Mouse (Mus musculus) liver, postnatal 0 days (tissue): ENCODE data around the gene Cda. TPM values are rescaled to one million over a fixed set of nuclear protein-coding genes. Genes with fewer than 3 reads are reported as not detected.
A peak's percentile ranks its signal among the peaks of the same experiment; 100 is the strongest.

ENCODE experiments used
- ATAC-seq: fragments of 200-750 bp; cut with Nextera tagmentation; 2 replicates; pipeline ENCODE4 v1.8.0; 2017; ENCODE audit warnings: mild to moderate bottlenecking, moderate library complexity
- DNase-seq: peaks from one replicate; pipeline ENCODE4 v3.0.0-alpha.2; 2016
- H3K27ac ChIP-seq: fragments of 300-500 bp; sonication (generic); 2 replicates; pipeline ENCODE4 v1.5.1; 2014; ENCODE audit warnings: antibody characterized with exemption, moderate library complexity, mild to moderate bottlenecking, low read depth
- H3K27me3 ChIP-seq: fragments of 300-500 bp; sonication (generic); 2 replicates; pipeline ENCODE4 v1.6.1; 2014; ENCODE audit warnings: low read length, control low read depth, mixed read lengths; ENCODE audit not compliant: insufficient read depth
- H3K36me3 ChIP-seq: fragments of 300-500 bp; sonication (generic); replicated peaks from 2 replicates; pipeline ENCODE4 v1.6.1; 2014; ENCODE audit warnings: mild to moderate bottlenecking, control low read depth, low read length, moderate library complexity, mixed read lengths; ENCODE audit not compliant: insufficient read depth
- H3K4me1 ChIP-seq: fragments of 300-500 bp; sonication (generic); 2 replicates; pipeline ENCODE4 v1.6.1; 2014; ENCODE audit warnings: antibody characterized with exemption, mild to moderate bottlenecking, control low read depth; ENCODE audit not compliant: insufficient read depth
- H3K4me2 ChIP-seq: fragments of 300-500 bp; sonication (generic); 2 replicates; pipeline ENCODE4 v1.6.1; 2014; ENCODE audit warnings: low read depth, mild to moderate bottlenecking, low read length, moderate library complexity, mixed read lengths
- H3K4me3 ChIP-seq: fragments of 300-500 bp; sonication (generic); 2 replicates; pipeline ENCODE4 v1.5.1; 2014; ENCODE audit warnings: low read depth, low read length
- H3K9ac ChIP-seq: fragments of 300-500 bp; sonication (generic); replicated peaks from 2 replicates; pipeline ENCODE4 v1.6.1; 2014; ENCODE audit warnings: mild to moderate bottlenecking, moderate library complexity
- H3K9me3 ChIP-seq: fragments of 300-500 bp; sonication (generic); 2 replicates; pipeline ENCODE4 v1.6.1; 2016; ENCODE audit warnings: mild to moderate bottlenecking, control low read depth, low read length, mixed read lengths
- CTCF ChIP-seq: sonication (generic); IDR thresholded peaks from 2 replicates; pipeline ENCODE4 v1.5.1; 2016; ENCODE audit warnings: antibody characterized with exemption, low read depth
- EP300 ChIP-seq: IDR thresholded peaks from 2 replicates; pipeline ENCODE4 v1.6.1; 2016; ENCODE audit warnings: antibody characterized with exemption, low read depth, mild to moderate bottlenecking
- WGBS: fragments of 180-500 bp; shearing (Covaris S2); extraction: QIAGEN DNeasy Blood & Tissue Kit; methylation state at CpG from one replicate; pipeline ENCODE4 v1.1.7; 2014; ENCODE audit not compliant: insufficient replicate concordance; 5-methylcytosine and 5-hydroxymethylcytosine counted together
- polyA plus RNA-seq: library from polyadenylated mRNA; unstranded; fragments of >200 nt; fragmentation: Nextera tagmentation; extraction: Ambion mirVana; gene quantifications from 2 replicates; pipeline ENCODE4 v1.2.1, GENCODE M21; 2015

Cda gene
- polyA plus RNA-seq, 1 experiment from 2014 or later: 17.7 TPM

DNA sequence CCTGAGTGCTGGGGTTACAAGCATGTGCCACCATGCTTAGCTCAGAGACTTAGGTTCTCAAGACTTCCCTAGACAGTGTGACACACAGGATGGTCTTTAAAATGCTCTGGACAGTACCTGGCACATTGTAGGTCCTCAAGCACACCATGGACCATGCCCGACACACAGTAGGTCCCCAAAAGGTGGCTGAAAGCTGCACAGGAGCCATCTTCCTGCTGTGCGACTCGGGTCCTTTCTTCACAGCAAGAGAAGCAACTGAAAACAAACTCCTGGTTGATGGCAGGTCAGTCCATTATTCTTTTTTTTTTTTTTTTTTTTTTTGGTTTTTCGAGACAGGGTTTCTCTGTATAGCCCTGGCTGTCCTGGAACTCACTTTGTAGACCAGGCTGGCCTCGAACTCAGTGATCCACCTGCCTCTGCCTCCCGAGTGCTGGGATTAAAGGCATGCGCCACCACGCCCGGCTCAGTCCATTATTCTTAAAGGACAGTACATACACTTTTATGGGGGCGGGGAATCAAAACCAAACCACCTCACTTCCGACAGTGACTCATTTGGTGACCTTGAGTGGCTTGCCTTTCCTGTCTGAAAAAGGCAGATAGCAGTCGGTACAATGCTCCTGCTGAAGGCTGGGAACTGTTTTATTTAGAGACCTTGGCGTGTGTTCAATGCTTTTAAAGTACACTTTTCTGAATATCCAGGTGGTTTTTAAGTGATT is 39.8 kb upstream of the Cda start:
- 36% methylated on average over 12 of the region's 13 CpGs for WGBS
- no peaks in the 10 kb centered on the region for H3K4me1 ChIP-seq
- H3K27ac ChIP-seq: no peak overlapping the region
- no peak overlapping the region for H3K9ac ChIP-seq
- no peaks in the 10 kb centered on the region for H3K36me3 ChIP-seq
- no peaks in the 10 kb centered on the region for H3K9me3 ChIP-seq
- ATAC-seq (no peak), DNase-seq (no peak)
- no peak overlapping the region for H3K4me2 ChIP-seq
- no peak for TF ChIP-seq CTCF
- no peak for TF ChIP-seq EP300
- no peak overlapping the region for H3K4me3 ChIP-seq
- 0 out of 2 replicates have a peak, but pooled peaks cover 6% of the 10 kb centered on the region for H3K27me3 ChIP-seq

DNA sequence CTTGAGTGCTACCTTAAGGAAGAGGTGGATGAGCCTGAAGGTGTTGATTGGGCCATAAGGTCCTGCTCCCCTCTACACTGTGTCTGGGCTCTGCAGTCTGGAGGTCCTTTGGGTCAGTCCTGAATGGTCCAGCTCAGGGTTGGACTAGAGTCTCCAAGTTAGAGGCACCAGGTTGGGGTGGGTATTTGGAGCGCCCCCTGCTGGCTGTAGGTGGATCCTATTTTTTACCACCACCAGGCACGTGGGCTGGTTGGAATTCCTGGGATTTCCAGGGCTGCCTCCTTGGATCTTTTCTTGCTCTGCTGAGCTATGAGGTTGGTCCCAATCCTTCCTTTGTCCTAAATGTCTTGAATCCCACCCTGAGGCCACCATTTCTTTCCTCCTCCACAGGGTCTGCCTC is 37.0 kb upstream of the Cda start:
- Histone ChIP-seq H3K36me3 (no peaks in the 10 kb centered on the region), H3K9me3 (no peaks in the 10 kb centered on the region), H3K4me1 (no peaks in the 10 kb centered on the region), H3K4me2 (no peak overlapping the region), H3K27me3 (0 out of 2 replicates have a peak, but pooled peaks cover 6% of the 10 kb centered on the region), H3K27ac (no peak overlapping the region), H3K9ac (no peak overlapping the region), H3K4me3 (no peak overlapping the region)
- peak; percentile 38; the same call in 1 of the 2 replicates for ATAC-seq
- 0% methylated on average over 2 of the region's 2 CpGs for WGBS
- DNase-seq: peak; percentile 65
- TF ChIP-seq CTCF (peak; percentile 78), EP300 (no peak)

DNA sequence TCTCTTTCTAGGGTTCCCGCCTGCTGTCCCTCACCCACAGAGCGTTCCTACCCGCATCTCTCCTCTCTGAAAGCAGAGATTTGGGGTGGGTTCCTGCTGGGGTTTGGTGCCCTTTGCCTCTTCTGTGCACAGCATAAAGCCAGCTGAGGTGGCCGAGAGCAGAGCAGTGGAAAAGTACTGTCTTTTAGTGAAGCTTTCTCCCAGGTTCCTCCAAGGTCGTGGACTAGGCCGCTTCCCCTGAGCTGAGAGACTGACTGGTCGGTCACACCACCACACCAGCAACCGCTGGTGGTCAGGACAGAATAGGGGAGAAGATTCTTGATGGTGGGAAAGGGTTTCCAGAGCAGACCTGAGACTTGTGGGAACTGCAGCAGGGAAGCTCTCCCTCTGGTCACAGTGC is 28.9 kb upstream of the Cda start:
- no peak overlapping the region for H3K9ac ChIP-seq
- no peaks in the 10 kb centered on the region for H3K36me3 ChIP-seq
- H3K4me1 ChIP-seq: no peaks in the 10 kb centered on the region; the same call in 1 of the 2 replicates
- DNase-seq (no peak), ATAC-seq (no peak)
- TF ChIP-seq EP300: no peak
- no peak for TF ChIP-seq CTCF
- WGBS: 8% methylated on average over 8 of the region's 8 CpGs
- no peak overlapping the region for H3K4me2 ChIP-seq
- H3K4me3 ChIP-seq: no peak overlapping the region
- no peaks in the 10 kb centered on the region for H3K9me3 ChIP-seq
- peaks cover 47% of the 10 kb centered on the region for H3K27me3 ChIP-seq
- no peak overlapping the region for H3K27ac ChIP-seq

DNA sequence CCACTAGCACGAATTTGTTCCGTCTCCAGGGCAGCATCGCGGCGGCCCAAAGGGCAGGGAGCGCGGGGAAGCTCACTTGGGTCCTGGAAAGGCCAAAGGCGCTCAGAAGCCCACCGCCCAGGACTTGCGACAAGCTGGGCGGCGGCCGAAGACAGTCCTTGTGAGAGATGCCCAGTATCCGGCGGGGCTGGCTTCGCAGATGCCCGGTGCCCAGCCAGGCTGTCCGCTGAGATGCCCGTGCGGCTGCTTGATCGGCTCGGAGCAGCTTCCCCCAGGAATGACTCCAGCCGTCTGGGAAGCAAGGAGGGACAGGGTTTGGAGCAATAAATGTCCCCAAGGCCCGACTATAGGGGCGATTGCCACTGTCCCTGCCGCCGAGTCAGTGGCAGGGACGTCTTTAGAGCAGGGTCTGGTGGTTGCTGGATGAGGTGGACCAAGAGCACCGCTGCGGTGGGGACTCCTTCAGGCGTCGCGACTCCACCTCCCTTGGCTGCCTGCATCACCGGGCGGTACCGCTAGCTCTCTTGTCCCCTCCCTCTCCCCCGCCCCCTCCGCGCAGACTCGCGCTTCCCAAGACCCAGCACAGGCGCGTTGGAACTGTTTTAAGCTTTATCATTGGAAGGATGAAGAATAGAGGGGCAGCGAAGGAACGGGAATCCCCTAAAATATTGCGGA is 28.3 kb upstream of the Cda start, which contains the start of gene Fam43b:
Gene Fam43b, minus strand, starts transcription at position 558 of the 675 bp plus-strand sequence.
- H3K4me1 ChIP-seq: no peaks in the 10 kb centered on the region; the same call in 1 of the 2 replicates
- H3K9ac ChIP-seq: no peak within 1 kb of the TSS
- H3K4me3 ChIP-seq: peak within 1 kb of the TSS; percentile 4; the same call in 1 of the 2 replicates
- TF ChIP-seq EP300 (no peak), CTCF (no peak)
- 2% methylated on average over 46 of the region's 46 CpGs for WGBS
- peaks cover 47% of the 10 kb centered on the region for H3K27me3 ChIP-seq
- no peaks in the 10 kb centered on the region for H3K9me3 ChIP-seq
- H3K4me2 ChIP-seq: 0 out of 2 replicates have a peak within 1 kb of the TSS, but pooled peaks have one; percentile 9
- no peak for ATAC-seq
- DNase-seq: no peak
- H3K27ac ChIP-seq: no peak within 1 kb of the TSS
- no peaks in the 10 kb centered on the region for H3K36me3 ChIP-seq

DNA sequence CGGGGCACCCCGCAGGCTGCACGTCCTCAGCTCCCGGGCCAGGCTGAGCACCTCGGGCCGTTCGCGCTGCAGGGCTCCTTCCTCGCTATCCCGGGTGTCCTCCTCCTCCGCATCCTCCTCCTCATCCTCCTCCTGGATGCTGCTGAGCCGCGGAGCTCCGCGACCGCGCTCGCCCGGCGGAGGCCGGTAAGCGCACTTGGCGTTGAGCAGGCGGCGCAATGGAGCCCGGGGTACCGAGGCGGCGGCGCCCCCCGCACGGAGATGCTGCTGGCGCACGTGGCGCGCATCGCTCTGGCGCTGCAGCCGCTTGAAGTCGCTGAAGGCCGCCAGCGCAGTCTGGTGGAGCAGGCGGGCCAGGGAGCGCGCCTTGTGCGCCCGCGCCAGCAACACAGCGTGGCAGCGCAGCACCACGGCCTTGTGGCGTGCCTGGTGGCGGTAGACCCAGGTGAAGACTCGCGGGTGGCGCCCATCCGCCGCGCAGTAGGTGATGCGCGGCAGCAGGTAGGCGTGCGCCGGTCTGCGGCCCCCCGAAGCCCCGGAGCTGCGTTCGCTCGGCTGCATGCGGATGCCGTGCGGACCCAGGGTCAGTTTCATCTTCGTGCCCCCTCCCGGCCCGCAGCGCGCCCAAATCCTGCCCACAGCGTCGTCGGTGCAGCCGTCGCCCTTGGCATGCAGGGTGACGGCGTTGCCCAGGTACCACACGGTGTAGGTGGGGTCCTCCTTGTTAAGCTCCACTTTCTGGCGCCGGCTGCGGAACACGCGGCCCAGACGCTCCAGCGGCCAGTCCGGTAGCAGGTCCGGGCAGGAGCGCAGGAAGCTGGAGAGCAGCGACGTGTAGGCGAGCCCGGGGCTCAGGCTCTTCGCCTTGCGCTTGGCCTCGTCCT is 27.5 kb upstream of the Cda start:
- H3K9me3 ChIP-seq: no peaks in the 10 kb centered on the region
- H3K27me3 ChIP-seq: peaks cover 47% of the 10 kb centered on the region
- no peak overlapping the region for H3K9ac ChIP-seq
- 3% methylated on average over 87 of the region's 103 CpGs for WGBS
- 0 out of 2 replicates have a peak overlapping the region, but pooled peaks have one; percentile 9 for H3K4me2 ChIP-seq
- H3K36me3 ChIP-seq: no peaks in the 10 kb centered on the region
- H3K27ac ChIP-seq: no peak overlapping the region
- H3K4me3 ChIP-seq: peak overlapping the region; percentile 4; the same call in 1 of the 2 replicates
- ATAC-seq (no peak), DNase-seq (no peak)
- TF ChIP-seq EP300: no peak
- no peak for TF ChIP-seq CTCF
- no peaks in the 10 kb centered on the region; the same call in 1 of the 2 replicates for H3K4me1 ChIP-seq
